Mouse (Mus musculus): ENCODE results near the gene Nek11. TPM values are rescaled to one million over a fixed set of nuclear protein-coding genes. Genes with fewer than 3 reads are reported as not detected.

The Nek11 gene
- polyA plus RNA-seq, 1 experiment from 2014 or later = 0.33 TPM

- Histone ChIP-seq H3K4me1 (ENCODE audit: control insufficient read depth, insufficient read depth, low read length) (no peaks in the 10 kb centered on the region), H3K4me2 (ENCODE audit: low read depth, low read length) (no peak overlapping the region), H3K27ac (ENCODE audit: low read length) (no peak overlapping the region), H3K27me3 (ENCODE audit: control insufficient read depth, insufficient read depth, low read length) (no peaks in the 10 kb centered on the region), H3K36me3 (ENCODE audit: control insufficient read depth, insufficient read depth) (no peaks in the 10 kb centered on the region), H3K9ac (ENCODE audit: low read length) (no peak overlapping the region), H3K4me3 (ENCODE audit: low read length) (no peak overlapping the region), H3K9me3 (replicated peaks; ENCODE audit: control insufficient read depth, low read length) (no peaks in the 10 kb centered on the region)
- WGBS = 59% methylated on average over 7 of the region's 7 CpGs
- no peak for ATAC-seq (replicated peaks; ENCODE audit: extremely low read depth, insufficient read depth, low FRiP score)
Measured at GRCm38 (mm10) chr9:105376411-105376810, 18.9 kb downstream of the Nek11 start.

- H3K27ac ChIP-seq (ENCODE audit: low read length) = no peak overlapping the region
- no peaks in the 10 kb centered on the region for H3K27me3 ChIP-seq (ENCODE audit: control insufficient read depth, insufficient read depth, low read length)
- H3K4me3 ChIP-seq (ENCODE audit: low read length) = no peak overlapping the region
- no peak overlapping the region for H3K9ac ChIP-seq (ENCODE audit: low read length)
- no peak overlapping the region for H3K4me2 ChIP-seq (ENCODE audit: low read depth, low read length)
- no peak for ATAC-seq (replicated peaks; ENCODE audit: extremely low read depth, insufficient read depth, low FRiP score)
- H3K4me1 ChIP-seq (ENCODE audit: control insufficient read depth, insufficient read depth, low read length) = no peaks in the 10 kb centered on the region
- WGBS = 50% methylated on average over 5 of the region's 5 CpGs
- H3K36me3 ChIP-seq (ENCODE audit: control insufficient read depth, insufficient read depth) = no peaks in the 10 kb centered on the region
- no peaks in the 10 kb centered on the region for H3K9me3 ChIP-seq (replicated peaks; ENCODE audit: control insufficient read depth, low read length)
Measured at GRCm38 (mm10) chr9:105374361-105374760, 21.0 kb downstream of the Nek11 start.

- H3K27me3 ChIP-seq (ENCODE audit: control insufficient read depth, insufficient read depth, low read length) = no peaks in the 10 kb centered on the region
- H3K9ac ChIP-seq (ENCODE audit: low read length) = no peak overlapping the region
- H3K36me3 ChIP-seq (ENCODE audit: control insufficient read depth, insufficient read depth) = no peaks in the 10 kb centered on the region
- no peak for ATAC-seq (replicated peaks; ENCODE audit: extremely low read depth, insufficient read depth, low FRiP score)
- WGBS = 81% methylated on average over 3 of the region's 3 CpGs
- no peak overlapping the region for H3K27ac ChIP-seq (ENCODE audit: low read length)
- no peaks in the 10 kb centered on the region for H3K4me1 ChIP-seq (ENCODE audit: control insufficient read depth, insufficient read depth, low read length)
- no peak overlapping the region for H3K4me3 ChIP-seq (ENCODE audit: low read length)
- H3K4me2 ChIP-seq (ENCODE audit: low read depth, low read length) = no peak overlapping the region
- H3K9me3 ChIP-seq (replicated peaks; ENCODE audit: control insufficient read depth, low read length) = no peaks in the 10 kb centered on the region
Measured at GRCm38 (mm10) chr9:105368605-105369004, 26.7 kb downstream of the Nek11 start.

- Histone ChIP-seq H3K36me3 (ENCODE audit: control insufficient read depth, insufficient read depth) (no peaks in the 10 kb centered on the region), H3K27ac (ENCODE audit: low read length) (no peak overlapping the region)
Measured at GRCm38 (mm10) chr9:105366199-105366598, 29.1 kb downstream of the Nek11 start.

GRCm38 (mm10) chr9:105363520-105364231, 31.6 kb downstream of the Nek11 start:
- ATAC-seq (replicated peaks; ENCODE audit: extremely low read depth, insufficient read depth, low FRiP score) = no peak
- WGBS = 78% methylated on average over 5 of the region's 5 CpGs

More at GRCm38 (mm10) chr9:105366199-105366598, 29.1 kb downstream of the Nek11 start:
- H3K4me2 ChIP-seq (ENCODE audit: low read depth, low read length) = no peak overlapping the region
- no peaks in the 10 kb centered on the region for H3K27me3 ChIP-seq (ENCODE audit: control insufficient read depth, insufficient read depth, low read length)
- no peak overlapping the region for H3K9ac ChIP-seq (ENCODE audit: low read length)
- H3K9me3 ChIP-seq (replicated peaks; ENCODE audit: control insufficient read depth, low read length) = no peaks in the 10 kb centered on the region
- no peaks in the 10 kb centered on the region for H3K4me1 ChIP-seq (ENCODE audit: control insufficient read depth, insufficient read depth, low read length)
- no peak for ATAC-seq (replicated peaks; ENCODE audit: extremely low read depth, insufficient read depth, low FRiP score)
- no peak overlapping the region for H3K4me3 ChIP-seq (ENCODE audit: low read length)
- WGBS = 81% methylated on average over 4 of the region's 4 CpGs

GRCm38 (mm10) chr9:105362181-105362580, 33.1 kb downstream of the Nek11 start:
- Histone ChIP-seq H3K9ac (ENCODE audit: low read length) (no peak overlapping the region), H3K4me3 (ENCODE audit: low read length) (no peak overlapping the region), H3K36me3 (ENCODE audit: control insufficient read depth, insufficient read depth) (no peaks in the 10 kb centered on the region), H3K27me3 (ENCODE audit: control insufficient read depth, insufficient read depth, low read length) (no peaks in the 10 kb centered on the region), H3K4me1 (ENCODE audit: control insufficient read depth, insufficient read depth, low read length) (no peaks in the 10 kb centered on the region), H3K9me3 (replicated peaks; ENCODE audit: control insufficient read depth, low read length) (no peaks in the 10 kb centered on the region), H3K4me2 (ENCODE audit: low read depth, low read length) (no peak overlapping the region), H3K27ac (ENCODE audit: low read length) (no peak overlapping the region)
- no peak for ATAC-seq (replicated peaks; ENCODE audit: extremely low read depth, insufficient read depth, low FRiP score)
- 68% methylated on average over 2 of the region's 2 CpGs for WGBS

More at GRCm38 (mm10) chr9:105363520-105364231, 31.6 kb downstream of the Nek11 start:
- H3K4me2 ChIP-seq (ENCODE audit: low read depth, low read length) = no peak overlapping the region
- no peak overlapping the region for H3K4me3 ChIP-seq (ENCODE audit: low read length)
- H3K9me3 ChIP-seq (replicated peaks; ENCODE audit: control insufficient read depth, low read length) = no peaks in the 10 kb centered on the region
- no peaks in the 10 kb centered on the region for H3K4me1 ChIP-seq (ENCODE audit: control insufficient read depth, insufficient read depth, low read length)
- no peak overlapping the region for H3K9ac ChIP-seq (ENCODE audit: low read length)
- no peaks in the 10 kb centered on the region for H3K27me3 ChIP-seq (ENCODE audit: control insufficient read depth, insufficient read depth, low read length)
- H3K27ac ChIP-seq (ENCODE audit: low read length) = no peak overlapping the region
- H3K36me3 ChIP-seq (ENCODE audit: control insufficient read depth, insufficient read depth) = no peaks in the 10 kb centered on the region

GRCm38 (mm10) chr9:105349034-105349433, 46.3 kb downstream of the Nek11 start:
- Histone ChIP-seq H3K9me3 (replicated peaks; ENCODE audit: control insufficient read depth, low read length) (no peaks in the 10 kb centered on the region; the same call in 1 of the 2 replicates), H3K27ac (ENCODE audit: low read length) (no peak overlapping the region), H3K27me3 (ENCODE audit: control insufficient read depth, insufficient read depth, low read length) (no peaks in the 10 kb centered on the region), H3K4me1 (ENCODE audit: control insufficient read depth, insufficient read depth, low read length) (no peaks in the 10 kb centered on the region), H3K36me3 (ENCODE audit: control insufficient read depth, insufficient read depth) (no peaks in the 10 kb centered on the region), H3K9ac (ENCODE audit: low read length) (no peak overlapping the region), H3K4me3 (ENCODE audit: low read length) (no peak overlapping the region), H3K4me2 (ENCODE audit: low read depth, low read length) (no peak overlapping the region)
- 70% methylated on average over 5 of the region's 5 CpGs for WGBS
- no peak for ATAC-seq (replicated peaks; ENCODE audit: extremely low read depth, insufficient read depth, low FRiP score)

- 68% methylated on average over 10 of the region's 10 CpGs for WGBS
- Histone ChIP-seq H3K27ac (ENCODE audit: low read length) (no peak overlapping the region), H3K9me3 (replicated peaks; ENCODE audit: control insufficient read depth, low read length) (no peaks in the 10 kb centered on the region; the same call in 1 of the 2 replicates), H3K4me3 (ENCODE audit: low read length) (no peak overlapping the region), H3K4me2 (ENCODE audit: low read depth, low read length) (no peak overlapping the region), H3K27me3 (ENCODE audit: control insufficient read depth, insufficient read depth, low read length) (no peaks in the 10 kb centered on the region), H3K9ac (ENCODE audit: low read length) (no peak overlapping the region), H3K4me1 (ENCODE audit: control insufficient read depth, insufficient read depth, low read length) (no peaks in the 10 kb centered on the region), H3K36me3 (ENCODE audit: control insufficient read depth, insufficient read depth) (no peaks in the 10 kb centered on the region)
- ATAC-seq (replicated peaks; ENCODE audit: extremely low read depth, insufficient read depth, low FRiP score) = no peak
Measured at GRCm38 (mm10) chr9:105348242-105349031, 46.9 kb downstream of the Nek11 start.

- H3K27me3 ChIP-seq (ENCODE audit: control insufficient read depth, insufficient read depth, low read length) = no peaks in the 10 kb centered on the region
- H3K4me1 ChIP-seq (ENCODE audit: control insufficient read depth, insufficient read depth, low read length) = no peaks in the 10 kb centered on the region
- WGBS = 60% methylated on average over 10 of the region's 10 CpGs
- H3K9me3 ChIP-seq (replicated peaks; ENCODE audit: control insufficient read depth, low read length) = no peaks in the 10 kb centered on the region; the same call in none of the 2 replicates
- H3K4me2 ChIP-seq (ENCODE audit: low read depth, low read length) = no peak overlapping the region
- no peak overlapping the region for H3K9ac ChIP-seq (ENCODE audit: low read length)
- H3K27ac ChIP-seq (ENCODE audit: low read length) = no peak overlapping the region
- no peak for ATAC-seq (replicated peaks; ENCODE audit: extremely low read depth, insufficient read depth, low FRiP score)
- no peak overlapping the region for H3K4me3 ChIP-seq (ENCODE audit: low read length)
- H3K36me3 ChIP-seq (ENCODE audit: control insufficient read depth, insufficient read depth) = no peaks in the 10 kb centered on the region
Measured at GRCm38 (mm10) chr9:105342994-105343656, 52.2 kb downstream of the Nek11 start.

Data from heart, embryonic 16.5 days (tissue).